ENCODE assay signal across 3 mouse cellular contexts in genomic region chr2:28585730-28586129, GRCm38 (mm10). TPM values are rescaled to one million over a fixed set of nuclear protein-coding genes. Genes with fewer than 3 reads are reported as not detected.
"Had no signal": no experiment of that assay in that cellular context is flagged by ENCODE, and none has a peak within 500 bp of the region (broad histone marks: within the 10 kb centered on the region; RNA-seq: fewer than 3 reads in every experiment).

No protein-coding gene starts in this region.

RNA-seq across cellular contexts. Expression of gene Cel, which starts 22.5 kb away (rescaled TPM):
- total RNA-seq: megakaryocyte progenitor cell, adult 5-6 weeks; midbrain, postnatal 0 days; monocyte, adult 5-6 weeks had no signal

RNA-seq across cellular contexts. Expression of gene Gfi1b, which starts 36.1 kb away (rescaled TPM):
- total RNA-seq: midbrain, postnatal 0 days had no signal
